Mouse (Mus musculus): ENCODE results near the gene Noto.

Noto gene

GRCm38 (mm10) chr6:85423836-85424379 is at the start of gene Noto:
TSS of gene Noto (plus strand) at chr6:85423886.
- DNase-seq = no peak

GRCm38 (mm10) chr6:85373951-85374733 is 49.5 kb upstream of the Noto start, which contains the start of gene Rab11fip5:
TSS of gene Rab11fip5 (minus strand) at chr6:85374634.
- DNase-seq = peak in 1 of 2 experiments; percentile 44

GRCm38 (mm10) chr6:85374734-85375114 is 49.0 kb upstream of the Noto start:
- DNase-seq = peak; percentile 95 to 97

- DNase-seq = no peak
Measured at GRCm38 (mm10) chr6:85377066-85377734, 46.5 kb upstream of the Noto start.

- DNase-seq = no peak
Measured at GRCm38 (mm10) chr6:85377876-85378275, 45.8 kb upstream of the Noto start.

- no peak for DNase-seq
Measured at GRCm38 (mm10) chr6:85378629-85379028, 45.1 kb upstream of the Noto start.

- DNase-seq = peak; percentile 75 to 80
Measured at GRCm38 (mm10) chr6:85380201-85380900, 43.3 kb upstream of the Noto start.

- no peak for DNase-seq
Measured at GRCm38 (mm10) chr6:85380901-85381647, 42.6 kb upstream of the Noto start.

- DNase-seq = no peak
Measured at GRCm38 (mm10) chr6:85381648-85382020, 42.1 kb upstream of the Noto start.

GRCm38 (mm10) chr6:85382791-85383190 is 40.9 kb upstream of the Noto start:
- no peak for DNase-seq

- no peak for DNase-seq
Measured at GRCm38 (mm10) chr6:85388608-85389007, 35.1 kb upstream of the Noto start.

GRCm38 (mm10) chr6:85391803-85392202 is 31.9 kb upstream of the Noto start:
- DNase-seq = peak; percentile 78 to 84

GRCm38 (mm10) chr6:85395360-85395759 is 28.3 kb upstream of the Noto start:
- DNase-seq = no peak

- DNase-seq = peak; percentile 18 to 28
Measured at GRCm38 (mm10) chr6:85397165-85397564, 26.5 kb upstream of the Noto start.

GRCm38 (mm10) chr6:85399715-85400114 is 24.0 kb upstream of the Noto start:
- no peak for DNase-seq

- DNase-seq = no peak
Measured at GRCm38 (mm10) chr6:85402613-85403012, 21.1 kb upstream of the Noto start.

GRCm38 (mm10) chr6:85403039-85403438 is 20.6 kb upstream of the Noto start:
- DNase-seq = no peak

GRCm38 (mm10) chr6:85409003-85409402 is 14.7 kb upstream of the Noto start:
- DNase-seq = peak in 1 of 2 experiments; percentile 10

GRCm38 (mm10) chr6:85410771-85411273 is 12.9 kb upstream of the Noto start:
- DNase-seq = peak; percentile 25 to 44

GRCm38 (mm10) chr6:85415829-85416228 is 7.9 kb upstream of the Noto start:
- DNase-seq = no peak

GRCm38 (mm10) chr6:85419150-85419549 is 4.5 kb upstream of the Noto start:
- no peak for DNase-seq

GRCm38 (mm10) chr6:85431274-85431841 is 7.7 kb downstream of the Noto start:
- no peak for DNase-seq

All from cerebellum, postnatal 36 days (tissue).